8 mouse cellular contexts compared by ENCODE assay signal in genomic region chr19:46349550-46349949, GRCm38 (mm10). TPM values are rescaled to one million over a fixed set of nuclear protein-coding genes. Genes with fewer than 3 reads are reported as not detected.
A peak's percentile ranks its signal among the peaks of the same experiment; 100 is the strongest.
DNase-seq lines count a peak whose midpoint lies in the region; ATAC-seq and TF ChIP-seq lines count a peak whose summit lies in the region.

No protein-coding gene starts in this region.

- H3K9me3 ChIP-seq in forebrain, embryonic 15.5 days = no peaks in the 10 kb centered on the region
- no peaks in the 10 kb centered on the region for H3K9me3 ChIP-seq in liver, embryonic 16.5 days (replicated peaks; ENCODE audit: control insufficient read depth, low read length)

- H3K4me1 ChIP-seq in forebrain, embryonic 15.5 days = peaks cover 22% of the 10 kb centered on the region
- H3K4me1 ChIP-seq in liver, embryonic 16.5 days (ENCODE audit: control insufficient read depth, low read depth, low read length) = peaks cover 19% of the 10 kb centered on the region

- H3K4me3 ChIP-seq in C2C12 (ENCODE audit: insufficient read depth, poor library complexity, severe bottlenecking) = peak overlapping the region; percentile 39
- peak overlapping the region; percentile 75 for H3K4me3 ChIP-seq in forebrain, embryonic 15.5 days
- peak overlapping the region; percentile 69 for H3K4me3 ChIP-seq in liver, embryonic 16.5 days (ENCODE audit: low read depth, low read length)

- no peaks in the 10 kb centered on the region for H3K79me3 ChIP-seq in C2C12 (ENCODE audit: low read depth)

- H3K4me2 ChIP-seq in forebrain, embryonic 15.5 days (replicated peaks) = peak overlapping the region; percentile 90
- peak overlapping the region; percentile 86 for H3K4me2 ChIP-seq in liver, embryonic 16.5 days (ENCODE audit: low read depth, low read length)

- no peaks in the 10 kb centered on the region for H3K79me2 ChIP-seq in C2C12 (ENCODE audit: control insufficient read depth, insufficient read depth)

- H3K27me3 ChIP-seq in C2C12 (ENCODE audit: control insufficient read depth, insufficient read depth, insufficient read length) = no peaks in the 10 kb centered on the region
- 0 out of 2 replicates have a peak, but pooled peaks cover 7% of the 10 kb centered on the region for H3K27me3 ChIP-seq in forebrain, embryonic 15.5 days
- peaks cover 8% of the 10 kb centered on the region for H3K27me3 ChIP-seq in liver, embryonic 16.5 days (ENCODE audit: control insufficient read depth, insufficient read depth, low read depth, low read length)

- no peak overlapping the region for H3ac ChIP-seq in C2C12 (ENCODE audit: control insufficient read depth, insufficient read length, low read depth)

- H3K36me3 ChIP-seq in C2C12 (ENCODE audit: control insufficient read depth, insufficient read depth) = no peaks in the 10 kb centered on the region
- no peaks in the 10 kb centered on the region for H3K36me3 ChIP-seq in forebrain, embryonic 15.5 days
- H3K36me3 ChIP-seq in liver, embryonic 16.5 days (ENCODE audit: control insufficient read depth, insufficient read depth) = no peaks in the 10 kb centered on the region

- ATAC-seq in forebrain, embryonic 15.5 days (replicated peaks) = peak; percentile 20; the same call in 1 of the 2 replicates
- ATAC-seq in liver, embryonic 16.5 days (ENCODE audit: low read depth) = no peak
- ATAC-seq in megakaryocyte progenitor cell, adult 5-6 weeks (replicated peaks; ENCODE audit: poor library complexity) = no peak

- peak overlapping the region; percentile 93; the same call in 1 of the 2 replicates for H3K27ac ChIP-seq in forebrain, embryonic 15.5 days (replicated peaks)
- H3K27ac ChIP-seq in liver, embryonic 16.5 days (ENCODE audit: low read length) = no peak overlapping the region

- no peak for TF ChIP-seq CTCF in C2C12 (IDR thresholded peaks at IDR 0.05; ENCODE audit: control insufficient read depth, insufficient read depth, insufficient read length)

- 28% methylated on average over 6 of the region's 6 CpGs for WGBS in forebrain, embryonic 15.5 days
- 42% methylated on average over 6 of the region's 6 CpGs for whole genome bisulfite sequencing in liver, embryonic 16.5 days (ENCODE audit: insufficient replicate concordance)

- DNase-seq in cerebellum, adult 9-11 months = peak; percentile 65
- DNase-seq in cerebellum, postnatal 10 days = no peak
- no peak for DNase-seq in frontal cortex, postnatal 10 days (ENCODE audit: low spot score in 2 of 2)
- no peak for DNase-seq in frontal cortex, postnatal 36 days (ENCODE audit: low spot score in 2 of 2)

- peak overlapping the region; percentile 92 for H3K9ac ChIP-seq in forebrain, embryonic 15.5 days (replicated peaks)
- H3K9ac ChIP-seq in liver, embryonic 16.5 days (ENCODE audit: low read depth, low read length) = peak overlapping the region; percentile 71

TF ChIP-seq in C2C12, 6 proteins besides CTCF, POLR2A, EP300 and RAD21:
- TF ChIP-seq MYOG (IDR thresholded peaks at IDR 0.05; ENCODE audit: control insufficient read depth, extremely low read depth, insufficient read length) (no peak), MAX (IDR thresholded peaks at IDR 0.05) (no peak), MYOD1 (IDR thresholded peaks at IDR 0.05; ENCODE audit: control insufficient read depth, insufficient read length, low read depth) (no peak), USF1 (IDR thresholded peaks at IDR 0.05; ENCODE audit: low read depth) (no peak), CEBPB (IDR thresholded peaks at IDR 0.05; ENCODE audit: low read depth) (no peak), FOSL1 (IDR thresholded peaks at IDR 0.05; ENCODE audit: insufficient read depth, low read length, poor library complexity, severe bottlenecking) (no peak)

RNA-seq across cellular contexts. Expression of gene 2310034G01Rik, which starts 0.6 kb away (rescaled TPM):
- 0.92 TPM for polyA plus RNA-seq in C2C12 (2012; fragmentation: generic; extraction: Trizol)
- 2.5 and 2.6 TPM in 2 replicates for polyA plus RNA-seq in forebrain, embryonic 15.5 days (2015; fragmentation: Nextera tagmentation; extraction: Ambion mirVana)
- 0.36 and 0.40 TPM in 2 replicates for polyA plus RNA-seq in liver, embryonic 16.5 days (2015; fragmentation: Nextera tagmentation; extraction: Ambion mirVana)
- 0.61 and 1.5 TPM in 2 replicates for total RNA-seq in megakaryocyte progenitor cell, adult 5-6 weeks (2015)
- total RNA-seq in megakaryocyte progenitor cell, adult 5-6 weeks (2017) = 0.29 and 1.8 TPM in 2 replicates

RNA-seq across cellular contexts. Expression of gene Mfsd13a, which starts 8.6 kb away (rescaled TPM):
- 1.3 TPM for polyA plus RNA-seq in C2C12 (2012; fragmentation: generic; extraction: Trizol)
- 8.7 and 9.3 TPM in 2 replicates for polyA plus RNA-seq in forebrain, embryonic 15.5 days (2015; fragmentation: Nextera tagmentation; extraction: Ambion mirVana)
- 11.2 and 13.8 TPM in 2 replicates for polyA plus RNA-seq in liver, embryonic 16.5 days (2015; fragmentation: Nextera tagmentation; extraction: Ambion mirVana)
- 65.8 and 66.4 TPM in 2 replicates for total RNA-seq in megakaryocyte progenitor cell, adult 5-6 weeks (2015)
- 15.3 and 17.4 TPM in 2 replicates for total RNA-seq in megakaryocyte progenitor cell, adult 5-6 weeks (2017)

RNA-seq across cellular contexts. Expression of gene Cuedc2, which starts 11.0 kb away (rescaled TPM):
- polyA plus RNA-seq in C2C12 (2012; fragmentation: generic; extraction: Trizol) = 161 TPM
- 351 and 362 TPM in 2 replicates for polyA plus RNA-seq in forebrain, embryonic 15.5 days (2015; fragmentation: Nextera tagmentation; extraction: Ambion mirVana)
- 67.3 and 67.6 TPM in 2 replicates for polyA plus RNA-seq in liver, embryonic 16.5 days (2015; fragmentation: Nextera tagmentation; extraction: Ambion mirVana)
- total RNA-seq in megakaryocyte progenitor cell, adult 5-6 weeks (2015) = 41.4 and 42.1 TPM in 2 replicates
- total RNA-seq in megakaryocyte progenitor cell, adult 5-6 weeks (2017) = 148 and 184 TPM in 2 replicates

RNA-seq across cellular contexts. Expression of gene Fbxl15, which starts 21.6 kb away (rescaled TPM):
- 13.1 TPM for polyA plus RNA-seq in C2C12 (2012; fragmentation: generic; extraction: Trizol)
- 37.5 and 40.2 TPM in 2 replicates for polyA plus RNA-seq in forebrain, embryonic 15.5 days (2015; fragmentation: Nextera tagmentation; extraction: Ambion mirVana)
- 11.1 and 11.6 TPM in 2 replicates for polyA plus RNA-seq in liver, embryonic 16.5 days (2015; fragmentation: Nextera tagmentation; extraction: Ambion mirVana)
- 0.72 and 1.4 TPM in 2 replicates for total RNA-seq in megakaryocyte progenitor cell, adult 5-6 weeks (2015)
- 0.71 and 2.7 TPM in 2 replicates for total RNA-seq in megakaryocyte progenitor cell, adult 5-6 weeks (2017)

RNA-seq across cellular contexts. Expression of gene Psd, which starts 22.6 kb away (rescaled TPM):
- 11.8 TPM for polyA plus RNA-seq in C2C12 (2012; fragmentation: generic; extraction: Trizol)
- polyA plus RNA-seq in forebrain, embryonic 15.5 days (2015; fragmentation: Nextera tagmentation; extraction: Ambion mirVana) = 78.2 and 79.9 TPM in 2 replicates
- 3.3 TPM in 2 replicates for polyA plus RNA-seq in liver, embryonic 16.5 days (2015; fragmentation: Nextera tagmentation; extraction: Ambion mirVana)
- 0.30 TPM in 1 of 2 replicates, not detected in the other for total RNA-seq in megakaryocyte progenitor cell, adult 5-6 weeks (2015)
- total RNA-seq in megakaryocyte progenitor cell, adult 5-6 weeks (2017) = 0.12 and 0.84 TPM in 2 replicates
